Mouse (Mus musculus) gastrocnemius, postnatal 4 days (tissue): ENCODE results near the gene Ms4a7. TPM values are rescaled to one million over a fixed set of nuclear protein-coding genes. Genes with fewer than 3 reads are reported as not detected.
A peak's percentile ranks its signal among the peaks of the same experiment; 100 is the strongest.
"Not testable (repeated sequence)": the region's sequence is repeated elsewhere in the genome, so short reads cannot be mapped to it uniquely, and the experiment has no call there.

Experiments
- DNase-seq, 2 experiments: peaks; one replicate each; pipeline ENCODE4 v3.0.0; 2021 to 2022; ENCODE audit warnings: low spot score in 2 of 2, mixed read lengths in 2 of 2
- long read RNA-seq, 2 experiments: library from polyadenylated mRNA; stranded (forward); transcript quantifications; one replicate each; pipeline ENCODE4 v2.0.0; 2021
- total RNA-seq, 2 experiments: library from RNA; stranded (reverse); gene quantifications; 2 replicates each; pipeline ENCODE4 v1.2.3; 2021

Gene Ms4a7
- total RNA-seq = 1 to 10 TPM; 2.4 to 3.7 TPM
- long read RNA-seq, experiment 1, partial matches to known transcripts = 0 of 3 reads
- long read RNA-seq, experiment 1, other reads (novel, unspliced or antisense) = 0 of 3 reads
- long read RNA-seq, experiment 2, partial matches to known transcripts = 1 of 5 reads
- long read RNA-seq, experiment 2, other reads (novel, unspliced or antisense) = 0 of 5 reads

DNA sequence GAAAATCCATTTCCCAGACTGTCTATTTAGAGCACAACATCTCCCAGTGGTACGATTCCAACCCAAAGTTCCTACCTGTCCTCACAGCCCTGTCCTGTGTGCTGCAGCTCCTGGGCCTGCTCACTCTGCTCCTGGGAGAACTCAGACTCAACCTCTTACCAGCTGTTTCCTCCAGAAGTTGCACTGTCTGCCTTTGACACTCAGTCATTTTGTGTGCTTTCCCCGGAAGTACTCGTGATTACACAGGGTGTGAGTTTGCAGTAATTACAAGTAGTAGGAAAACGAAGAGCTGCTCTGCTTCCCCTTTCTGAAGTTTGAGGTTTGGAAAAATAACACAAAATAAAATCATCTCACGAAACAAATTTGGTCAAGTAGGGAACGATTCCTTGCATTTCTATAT lies at the start of gene Ms4a7:
Gene Ms4a7 (minus strand): TSS at position 215 of the 400 bp plus-strand sequence.
- DNase-seq = no peak

DNA sequence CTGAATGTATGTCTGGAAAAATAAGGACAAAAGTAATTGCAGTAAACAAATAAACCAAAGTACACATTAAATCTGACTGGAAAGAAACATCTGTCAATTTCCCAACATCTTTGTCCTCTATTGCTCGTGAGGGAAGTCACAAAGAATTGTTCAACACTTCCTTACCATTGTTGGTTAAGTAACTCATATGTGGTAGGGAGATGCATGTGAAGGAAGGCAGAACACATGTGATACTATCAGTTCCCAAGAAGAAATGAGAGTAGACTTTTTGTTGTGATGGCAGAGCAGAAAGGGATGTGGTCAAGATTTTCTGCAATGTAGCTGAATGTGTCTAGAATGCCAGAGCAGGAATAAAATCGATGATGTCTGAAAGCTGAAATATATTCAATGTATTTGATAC lies 40.5 kb upstream of the Ms4a7 start:
- DNase-seq = no peak

DNA sequence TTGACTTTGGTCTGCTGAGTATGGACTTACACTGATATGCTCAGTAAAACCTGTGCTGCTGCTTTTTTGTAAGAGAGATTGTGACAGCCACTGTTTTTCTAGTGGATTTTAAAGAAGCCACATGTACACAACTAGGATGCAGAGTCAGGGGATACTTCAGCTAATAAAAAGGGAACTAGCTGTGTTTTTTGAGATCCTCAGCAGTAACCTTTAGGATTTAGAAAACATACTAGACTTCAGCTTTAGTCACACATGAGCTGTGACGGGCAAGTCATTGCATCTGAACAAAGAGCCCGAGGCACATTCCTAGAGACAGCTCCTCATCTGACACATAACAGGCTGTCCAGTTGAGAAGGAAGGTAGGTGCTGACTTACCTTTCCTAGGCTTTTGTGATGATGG lies 39.3 kb upstream of the Ms4a7 start, which contains the start of gene Ms4a4a:
Gene Ms4a4a (plus strand): TSS at position 251 of the 400 bp plus-strand sequence.
- DNase-seq = no peak

DNA sequence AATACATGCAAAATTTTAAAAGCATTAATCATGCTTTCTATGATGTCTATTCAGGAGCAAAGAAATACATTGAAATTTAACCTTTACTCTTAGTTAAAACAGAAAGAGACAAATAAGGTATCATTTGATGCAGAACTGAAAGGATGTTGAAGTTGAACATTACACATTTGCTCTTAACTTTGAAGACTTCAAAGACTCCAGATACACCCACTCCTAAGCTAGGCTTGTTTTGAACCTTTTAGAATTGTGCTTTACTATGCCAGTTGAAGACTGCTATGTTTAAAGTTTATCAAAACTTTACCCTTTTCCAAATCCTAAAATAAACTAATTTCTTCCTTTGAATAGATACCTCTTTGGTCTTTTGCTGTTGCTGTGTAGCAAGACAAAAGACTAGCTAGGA lies 35.2 kb upstream of the Ms4a7 start:
- DNase-seq = no peak

DNA sequence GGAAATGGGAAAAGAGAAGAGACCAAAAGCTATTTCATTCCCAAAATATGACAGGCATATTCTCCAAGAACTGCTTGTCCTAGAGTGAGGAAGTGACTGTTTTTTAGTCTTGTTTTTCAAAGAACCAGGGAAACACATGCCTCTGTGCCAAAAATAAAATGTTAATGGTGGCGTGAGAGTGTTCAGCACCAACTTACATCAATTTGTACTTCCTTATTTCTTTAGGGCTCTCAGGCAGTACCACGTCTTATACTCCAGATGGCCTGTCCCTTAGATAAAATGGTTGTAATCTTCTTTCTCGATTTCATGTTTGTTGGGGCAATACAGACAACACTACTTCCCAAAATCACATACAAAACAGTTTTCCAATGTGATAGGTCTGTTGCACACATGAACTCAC lies 32.4 kb upstream of the Ms4a7 start:
- no peak for DNase-seq

- no peak for DNase-seq
These were observed 26.1 kb upstream of the Ms4a7 start for GRCm38 (mm10) chr19:11362002-11362401.

- DNase-seq = no peak
These were observed 24.2 kb upstream of the Ms4a7 start for GRCm38 (mm10) chr19:11360106-11360505.

DNA sequence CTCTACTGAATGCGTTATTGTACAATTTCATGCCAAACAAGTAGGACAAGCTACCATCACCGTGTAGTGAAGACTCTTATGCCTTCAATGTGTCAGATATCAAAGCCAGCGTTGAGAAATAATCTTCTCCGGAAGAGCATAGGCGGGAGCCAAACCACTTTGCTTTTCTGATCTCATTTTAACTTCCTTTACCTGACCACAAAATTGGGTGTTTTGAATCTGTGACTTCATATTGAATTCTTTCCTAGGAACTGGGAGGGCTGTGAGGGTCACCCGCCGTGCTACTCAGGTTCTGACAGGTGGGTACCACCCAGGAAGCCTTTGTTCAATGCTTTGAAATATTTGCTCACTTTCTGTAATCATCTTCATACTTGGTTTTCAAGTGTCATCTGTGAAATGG lies 19.8 kb upstream of the Ms4a7 start:
- no peak for DNase-seq

GRCm38 (mm10) chr19:11351878-11352277 lies 15.9 kb upstream of the Ms4a7 start:
- DNase-seq = no peak

- no peak for DNase-seq
These were observed 13.9 kb upstream of the Ms4a7 start for GRCm38 (mm10) chr19:11349698-11350481.

DNA sequence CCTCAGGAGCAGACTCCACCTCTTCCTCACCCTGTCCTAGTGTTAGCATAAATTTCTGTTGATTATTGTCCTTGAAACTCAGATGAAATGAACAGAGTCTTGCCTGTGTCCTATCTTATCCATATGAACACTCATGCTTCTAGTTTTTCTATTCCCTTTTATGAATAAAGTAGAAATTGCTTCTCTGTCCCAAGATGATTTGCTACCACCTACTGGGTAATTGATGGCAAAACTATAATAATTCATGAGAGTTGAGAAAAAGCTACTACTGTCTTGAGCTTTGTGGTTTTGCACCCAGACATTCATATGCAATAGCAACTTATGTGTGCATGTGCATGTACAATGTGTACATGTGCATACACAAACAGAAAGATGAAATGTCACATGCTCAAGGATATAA lies 8.0 kb upstream of the Ms4a7 start:
- DNase-seq = no peak

GRCm38 (mm10) chr19:11343147-11343546 lies 7.2 kb upstream of the Ms4a7 start:
- DNase-seq = no peak

GRCm38 (mm10) chr19:11321123-11321522 lies 14.8 kb downstream of the Ms4a7 start:
- DNase-seq = no peak

- DNase-seq = no peak
These were observed 19.2 kb downstream of the Ms4a7 start for GRCm38 (mm10) chr19:11316786-11317185.

DNA sequence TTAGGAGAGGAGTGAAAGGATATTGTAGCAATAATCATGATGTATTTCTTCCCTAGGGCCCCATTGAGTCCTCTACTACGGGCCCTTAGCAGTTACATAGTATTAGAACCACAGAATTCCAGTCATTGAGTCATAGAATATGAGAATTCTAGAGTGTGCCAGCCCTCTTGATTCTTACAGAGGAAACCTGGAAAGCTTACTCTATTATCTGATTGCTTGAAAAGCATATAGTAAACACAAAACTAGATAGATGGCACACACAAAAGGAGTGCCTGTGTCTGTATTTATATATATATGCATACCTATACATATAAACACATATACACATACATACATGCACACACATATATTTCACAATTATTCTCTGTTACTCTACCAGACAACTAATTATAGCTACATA lies 21.6 kb downstream of the Ms4a7 start, which contains the start of gene Ms4a14:
Gene Ms4a14 (minus strand): TSS at position 101 of the 400 bp plus-strand sequence.
- DNase-seq = no peak

- no peak for DNase-seq
These were observed 27.1 kb downstream of the Ms4a7 start for GRCm38 (mm10) chr19:11308888-11309287.

- DNase-seq = not testable (repeated sequence)
These were observed 36.4 kb downstream of the Ms4a7 start for GRCm38 (mm10) chr19:11299529-11299928.

GRCm38 (mm10) chr19:11298939-11299338 lies 37.0 kb downstream of the Ms4a7 start:
- no peak for DNase-seq

- not testable (repeated sequence) for DNase-seq
These were observed 42.3 kb downstream of the Ms4a7 start for GRCm38 (mm10) chr19:11293616-11294015.

DNA sequence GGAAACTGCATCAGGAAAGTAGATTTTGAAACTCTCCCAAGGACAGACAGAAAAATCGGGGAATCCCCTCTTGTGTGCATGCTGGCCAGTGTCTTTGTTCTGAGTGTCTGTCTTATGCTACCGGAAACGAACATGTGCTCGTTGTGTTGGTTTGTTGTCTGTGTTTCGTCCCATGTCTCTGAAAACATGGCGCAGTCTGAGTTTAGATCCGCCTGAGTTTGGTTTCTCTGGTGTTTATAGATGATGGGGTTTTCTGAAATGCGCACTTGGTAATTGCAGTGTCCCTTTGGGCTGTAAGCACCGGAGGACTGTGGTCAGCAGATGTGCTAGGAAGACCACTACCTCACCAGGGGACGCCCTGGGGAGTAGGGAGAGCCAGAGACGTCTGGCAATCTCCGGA lies 43.0 kb downstream of the Ms4a7 start:
- DNase-seq = peak in 1 of 2 experiments; percentile 11

DNA sequence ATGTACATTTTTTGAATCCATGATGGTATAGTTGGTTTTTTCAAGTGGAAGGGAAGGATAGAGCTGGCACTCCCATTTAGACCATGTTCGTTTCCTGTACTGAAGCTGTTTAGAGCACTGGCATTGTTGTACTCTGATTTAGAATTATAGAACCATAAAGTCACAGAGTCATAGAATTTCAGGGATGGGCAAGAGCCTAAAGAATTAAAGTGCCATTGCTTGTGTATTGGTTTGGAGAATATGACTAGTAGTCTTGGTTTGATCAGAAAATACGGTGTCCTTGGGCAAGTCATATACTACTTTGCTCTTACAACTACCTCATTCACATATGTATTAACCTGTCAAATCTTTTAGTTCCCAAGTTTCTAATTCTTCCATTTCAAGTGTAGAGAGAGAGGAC lies 52.2 kb downstream of the Ms4a7 start, which contains the start of gene Ms4a5:
Gene Ms4a5 (minus strand): TSS at position 101 of the 400 bp plus-strand sequence.
- no peak for DNase-seq

DNA sequence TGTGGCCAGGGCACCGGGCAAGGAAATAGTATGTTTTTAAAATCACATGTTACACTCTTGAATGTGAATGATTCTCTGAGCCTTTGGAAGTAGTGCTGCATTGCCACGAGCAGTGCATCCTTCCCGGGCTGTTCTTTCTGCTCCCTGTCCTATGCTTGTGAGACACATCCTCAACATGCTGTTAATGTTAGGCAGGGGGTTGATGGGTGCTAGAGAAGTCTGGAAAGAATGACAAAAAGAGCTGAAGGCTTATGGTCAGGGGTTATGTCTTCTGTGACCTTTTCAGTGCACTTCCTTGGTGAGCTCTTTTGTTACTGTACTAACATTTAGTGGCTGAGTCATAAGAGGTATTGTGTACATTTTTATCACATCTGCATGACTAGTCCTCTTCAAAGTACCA lies 55.7 kb downstream of the Ms4a7 start:
- DNase-seq = no peak

DNA sequence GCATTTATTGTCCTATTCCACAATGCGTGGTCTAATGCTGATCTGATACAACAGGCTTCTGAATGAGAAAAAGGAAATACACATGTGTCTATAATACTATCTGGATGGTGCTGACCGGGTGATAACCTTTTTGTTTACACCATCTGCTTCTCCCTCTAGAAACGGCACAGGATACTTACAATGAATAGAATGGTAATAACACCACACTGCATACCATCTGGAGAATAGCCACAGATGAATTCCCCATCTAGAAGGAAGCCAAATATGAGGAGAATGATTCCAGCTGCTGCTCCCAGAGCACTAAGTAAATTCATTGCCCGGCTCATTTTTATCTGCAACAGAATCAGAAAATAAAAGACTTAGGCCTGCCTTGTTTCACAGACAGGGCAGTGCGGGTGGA lies 59.5 kb downstream of the Ms4a7 start:
- no peak for DNase-seq
